Mouse (Mus musculus) testis, adult 10 weeks (tissue): ENCODE data around the gene Chst7. TPM values are rescaled to one million over a fixed set of nuclear protein-coding genes. Genes with fewer than 3 reads are reported as not detected.

Experiments
- polyA plus RNA-seq: library from polyadenylated mRNA; stranded (reverse); fragments of 350-450 nt; fragmentation: Illumina TruSeq; extraction: RNeasy Lipid Tissue Mini Kit (QIAGEN cat#74804); gene quantifications from one replicate; pipeline ENCODE4 v1.2.3, GENCODE M21; 2014; ENCODE audit warnings: low read depth, low replicate concordance

The Chst7 gene
- not detected for polyA plus RNA-seq

DNA sequence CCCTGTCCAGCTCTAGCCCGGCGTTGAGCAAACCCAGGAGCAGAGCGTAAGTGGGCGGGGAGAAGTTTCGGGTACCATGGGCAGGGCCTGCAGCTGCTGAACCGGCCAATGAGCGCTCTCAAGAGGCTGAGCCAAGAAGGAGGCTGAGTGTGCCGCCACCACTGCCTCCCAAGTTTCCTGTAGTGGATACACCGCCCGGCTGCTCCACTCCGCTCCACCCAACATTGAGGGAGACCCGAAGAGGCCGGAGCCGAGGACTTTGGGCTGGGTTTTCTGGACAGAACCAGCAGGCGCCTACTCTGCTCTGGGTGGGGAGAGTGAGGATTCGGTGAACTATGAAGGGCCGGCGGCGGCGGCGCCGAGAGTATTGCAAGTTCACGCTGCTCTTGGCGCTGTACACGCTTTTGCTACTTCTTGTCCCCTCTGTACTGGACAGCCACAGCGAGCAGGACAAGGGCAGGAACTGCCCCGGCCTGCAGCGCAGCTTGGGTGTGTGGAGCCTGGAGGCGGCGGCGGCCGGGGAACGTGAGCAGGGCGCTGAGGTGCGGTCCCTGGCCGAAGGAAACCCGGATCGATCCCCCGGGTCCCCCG is at the start of gene Chst7:
Gene Chst7 (plus strand): TSS at position 180 of the 591 bp plus-strand sequence.

Other genes starting within 250 kb of the Chst7 start
- gene Slc9a7, start 232.2 kb downstream of the Chst7 start, polyA plus RNA-seq: 0.42 TPM